Mouse (Mus musculus) liver, adult 2 months (tissue): ENCODE results near the gene Zswim5.
"Not testable (repeated sequence)": the region's sequence is repeated elsewhere in the genome, so short reads cannot be mapped to it uniquely, and the experiment has no call there.

Source experiments
- CTCF ChIP-seq: fragments of 200-500 bp; IDR thresholded peaks from 2 replicates; pipeline ENCODE4 v1.5.1; 2011; ENCODE audit warnings: low read depth, low read length, control low read depth
- POLR2A ChIP-seq: fragments of 200-500 bp; IDR thresholded peaks from 2 replicates; pipeline ENCODE4 v1.6.1; 2011; ENCODE audit warnings: low read length, control low read depth; ENCODE audit not compliant: insufficient read depth; ENCODE audit errors: extremely low read depth

- TF ChIP-seq CTCF, POLR2A: not testable (repeated sequence)
Measured at GRCm38 (mm10) chr4:116840096-116840495, 37.1 kb upstream of the Zswim5 start.
